Mouse (Mus musculus) heart, adult 2 months (tissue): ENCODE data around the gene 6820408C15Rik. TPM values are rescaled to one million over a fixed set of nuclear protein-coding genes. Genes with fewer than 3 reads are reported as not detected.
A peak's percentile ranks its signal among the peaks of the same experiment; 100 is the strongest.

ENCODE experiments used
- DNase-seq, 2 experiments: peaks; one replicate each; pipeline ENCODE4 v3.0.0; 2021
- H3K27ac ChIP-seq: fragments of 200-600 bp; 2 replicates; pipeline ENCODE4 v1.8.1; 2022
- H3K27me3 ChIP-seq: fragments of 200-500 bp; 2 replicates; pipeline ENCODE4 v1.6.1; 2012; ENCODE audit warnings: mild to moderate bottlenecking, low read length, inconsistent platforms, mixed read lengths; ENCODE audit not compliant: control insufficient read depth, insufficient read depth
- H3K36me3 ChIP-seq: fragments of 200-500 bp; 2 replicates; pipeline ENCODE4 v1.6.1; 2012; ENCODE audit warnings: low read length, inconsistent platforms; ENCODE audit not compliant: control insufficient read depth, insufficient read depth
- H3K4me1 ChIP-seq: fragments of 200-500 bp; 2 replicates; pipeline ENCODE4 v1.6.1; 2011; ENCODE audit warnings: low read length; ENCODE audit not compliant: control insufficient read depth, insufficient read depth
- H3K4me3 ChIP-seq: fragments of 200-600 bp; 2 replicates; pipeline ENCODE4 v1.8.1; 2022
- H3K79me2 ChIP-seq: fragments of 200-500 bp; replicated peaks from 2 replicates; pipeline ENCODE4 v1.6.1; 2012; ENCODE audit warnings: mild to moderate bottlenecking, inconsistent platforms, low read length, moderate library complexity, mixed read lengths; ENCODE audit not compliant: control insufficient read depth, insufficient read depth
- H3K9ac ChIP-seq: fragments of 200-500 bp; 2 replicates; pipeline ENCODE4 v1.6.1; 2012; ENCODE audit warnings: low read depth, mild to moderate bottlenecking, control low read depth, inconsistent platforms, low read length, mixed read lengths
- CTCF ChIP-seq: fragments of 200-600 bp; IDR thresholded peaks from 2 replicates; pipeline ENCODE4 v1.8.1; 2022; ENCODE audit warnings: antibody characterized with exemption, mild to moderate bottlenecking, moderate library complexity
- EP300 ChIP-seq: fragments of 200-500 bp; IDR thresholded peaks from 2 replicates; pipeline ENCODE4 v1.6.1; 2011; ENCODE audit warnings: low read depth, low read length, control low read depth; ENCODE audit not compliant: insufficient read depth
- POLR2A ChIP-seq: fragments of 200-500 bp; IDR thresholded peaks from 2 replicates; pipeline ENCODE4 v1.6.1; 2011; ENCODE audit warnings: mild to moderate bottlenecking, low read depth, low read length, control low read depth; ENCODE audit not compliant: insufficient read depth
- WGBS: fragments of 180-500 bp; shearing (Covaris S2); methylation state at CpG from one replicate; pipeline ENCODE4 v1.1.7; 2018; 5-methylcytosine and 5-hydroxymethylcytosine counted together
- intact Hi-C: fragments of 180-260 bp; cut with DNase I; formaldehyde crosslinking; loops from one replicate; pipeline ENCODE4 v1.15.1; 2025
- polyA plus RNA-seq: library from polyadenylated mRNA; depleted of rRNA; stranded (reverse); fragments of >200 nt; gene quantifications from 2 replicates; pipeline ENCODE4 v1.2.3, GENCODE M21; 2012
- total RNA-seq, 2 experiments: library from RNA; stranded (reverse); gene quantifications; 2 replicates each; pipeline ENCODE4 v1.2.3; 2021

Gene 6820408C15Rik
- total and polyA plus RNA-seq, 3 experiments, result 1.5 to 2.5 (median 2.4) TPM

- no peaks in the 10 kb centered on the region for H3K27me3 ChIP-seq
- H3K27ac ChIP-seq, result no peak overlapping the region
- no peak overlapping the region for H3K9ac ChIP-seq
- TF ChIP-seq CTCF, result no peak
- no peak for TF ChIP-seq EP300
- TF ChIP-seq POLR2A, result no peak
- H3K79me2 ChIP-seq, result no peaks in the 10 kb centered on the region
- intact Hi-C loops, result no loop called here
- no peaks in the 10 kb centered on the region for H3K36me3 ChIP-seq
- no peaks in the 10 kb centered on the region for H3K4me1 ChIP-seq
- WGBS, result 80% methylated on average over 8 of the region's 8 CpGs
- no peak overlapping the region for H3K4me3 ChIP-seq
- no peak for DNase-seq
These were observed 27.9 kb downstream of the 6820408C15Rik start for GRCm38 (mm10) chr2:152443281-152443680.

GRCm38 (mm10) chr2:152446642-152447041 is 31.3 kb downstream of the 6820408C15Rik start:
- no peak for DNase-seq
- Histone ChIP-seq H3K27ac (no peak overlapping the region), H3K4me1 (no peaks in the 10 kb centered on the region), H3K4me3 (no peak overlapping the region), H3K36me3 (no peaks in the 10 kb centered on the region), H3K9ac (no peak overlapping the region), H3K79me2 (no peaks in the 10 kb centered on the region), H3K27me3 (no peaks in the 10 kb centered on the region)
- no peak for TF ChIP-seq POLR2A
- no peak for TF ChIP-seq EP300
- no peak for TF ChIP-seq CTCF
- intact Hi-C loops, result no loop called here
- WGBS, result 47% methylated on average over 2 of the region's 2 CpGs

GRCm38 (mm10) chr2:152447461-152447860 is 32.1 kb downstream of the 6820408C15Rik start:
- TF ChIP-seq EP300 (no peak), CTCF (no peak), POLR2A (no peak)
- Histone ChIP-seq H3K27ac (no peak overlapping the region), H3K36me3 (no peaks in the 10 kb centered on the region), H3K9ac (no peak overlapping the region), H3K27me3 (no peaks in the 10 kb centered on the region), H3K4me1 (no peaks in the 10 kb centered on the region), H3K4me3 (no peak overlapping the region), H3K79me2 (no peaks in the 10 kb centered on the region)
- DNase-seq, result no peak
- intact Hi-C loops, result no loop called here
- WGBS, result 16% methylated on average over 5 of the region's 5 CpGs

- Histone ChIP-seq H3K27ac (no peak overlapping the region), H3K27me3 (no peaks in the 10 kb centered on the region), H3K9ac (no peak overlapping the region), H3K4me1 (no peaks in the 10 kb centered on the region), H3K4me3 (no peak overlapping the region), H3K79me2 (no peaks in the 10 kb centered on the region), H3K36me3 (no peaks in the 10 kb centered on the region)
- 3% methylated on average over 5 of the region's 5 CpGs for whole genome bisulfite sequencing
- DNase-seq, result peak; percentile 20 to 51
- intact Hi-C loops, result loop anchor here (5.0 kb wide), 2 partner anchors 92 to 137 kb away; partner anchors contain the start of gene Defb29
- TF ChIP-seq EP300 (no peak), POLR2A (no peak), CTCF (peak; percentile 67)
These were observed 34.9 kb downstream of the 6820408C15Rik start for GRCm38 (mm10) chr2:152450241-152450640.

- Histone ChIP-seq H3K36me3 (no peaks in the 10 kb centered on the region), H3K4me1 (no peaks in the 10 kb centered on the region), H3K79me2 (no peaks in the 10 kb centered on the region), H3K9ac (no peak overlapping the region), H3K27me3 (no peaks in the 10 kb centered on the region), H3K4me3 (no peak overlapping the region), H3K27ac (no peak overlapping the region)
- intact Hi-C loops, result loop anchor here (5.0 kb wide), 2 partner anchors 90 to 135 kb away; partner anchors contain the start of gene Defb29
- TF ChIP-seq CTCF (peak; percentile 22; the same call in 1 of the 2 replicates), POLR2A (no peak), EP300 (no peak)
- peak; percentile 44 to 65 for DNase-seq
- 69% methylated on average over 4 of the region's 4 CpGs for WGBS
These were observed 36.9 kb downstream of the 6820408C15Rik start for GRCm38 (mm10) chr2:152452101-152452781.

GRCm38 (mm10) chr2:152459241-152459640 is 43.9 kb downstream of the 6820408C15Rik start:
- intact Hi-C loops, result no loop called here
- WGBS, result 48% methylated on average over 13 of the region's 13 CpGs

More at GRCm38 (mm10) chr2:152459241-152459640, 43.9 kb downstream of the 6820408C15Rik start:
- no peaks in the 10 kb centered on the region for H3K4me1 ChIP-seq
- H3K27me3 ChIP-seq, result no peaks in the 10 kb centered on the region
- H3K27ac ChIP-seq, result no peak overlapping the region
- no peaks in the 10 kb centered on the region for H3K36me3 ChIP-seq
- no peak overlapping the region for H3K9ac ChIP-seq
- no peaks in the 10 kb centered on the region for H3K79me2 ChIP-seq
- no peak for DNase-seq
- H3K4me3 ChIP-seq, result no peak overlapping the region
- TF ChIP-seq CTCF (no peak), EP300 (no peak), POLR2A (no peak)
